Mouse (Mus musculus) embryonic fibroblast, embryonic 13.5 days (primary cell): ENCODE data around the gene Cybrd1.

ENCODE experiments used
- CTCF ChIP-seq: IDR thresholded peaks from 2 replicates; pipeline ENCODE4 v1.5.1; 2011; ENCODE audit warnings: mild to moderate bottlenecking, control low read depth, low read length, moderate library complexity, borderline replicate concordance; ENCODE audit not compliant: insufficient read depth
- POLR2A ChIP-seq: IDR thresholded peaks from 2 replicates; pipeline ENCODE4 v1.6.1; 2011; ENCODE audit warnings: low read depth, mild to moderate bottlenecking, control low read depth, low read length, moderate library complexity

DNA sequence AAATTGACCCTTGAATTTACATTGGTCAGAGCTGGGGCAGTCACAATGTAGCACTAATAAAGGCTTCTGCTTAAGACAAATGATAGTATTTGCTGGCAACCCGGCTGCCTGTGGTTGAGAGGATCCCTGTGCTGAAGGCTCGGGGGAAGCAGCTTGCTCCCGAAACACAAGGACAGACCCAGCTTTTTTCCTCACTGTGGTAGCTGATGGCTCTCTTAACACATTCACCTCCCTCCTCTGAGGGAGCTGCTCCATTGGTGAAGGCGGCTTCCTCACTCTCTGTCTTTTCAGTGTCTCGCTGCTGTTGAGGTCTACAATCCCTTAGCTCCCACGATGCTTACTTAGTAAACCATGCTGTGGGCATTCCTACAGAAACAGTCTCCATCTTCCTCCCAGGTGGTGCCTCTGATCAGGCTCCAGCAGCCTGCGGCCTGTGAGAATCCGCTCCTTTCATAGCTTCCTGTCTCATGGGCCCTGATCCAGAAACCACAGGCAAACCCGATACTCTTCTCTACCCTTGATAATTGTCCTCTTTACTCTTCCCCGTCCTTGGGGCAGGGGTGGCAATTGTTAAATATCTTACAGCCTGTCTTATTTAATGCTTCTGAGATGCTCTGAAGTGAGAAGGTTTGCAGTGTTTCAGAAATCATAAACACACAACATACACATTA lies 15.0 kb upstream of the Cybrd1 start:
- TF ChIP-seq POLR2A (no peak), CTCF (no peak)
